Mouse (Mus musculus) embryo, embryonic 10.5 days (tissue): ENCODE measurements at regions not wholly inside any gene's neighbourhood (a gene's known extent, or its start where the extent isn't known, plus 50 kb on each side); places are given as distances from the start of the nearest gene placed in this dataset.

Source experiments
- DNase-seq: peaks from one replicate; pipeline ENCODE4 v3.0.0-alpha.2; 2015; ENCODE audit warnings: low spot score

- DNase-seq: no peak
Observed at GRCm38 (mm10) chr4:31714054-31714651, 249.7 kb upstream of the Map3k7 start.

GRCm38 (mm10) chr4:31723501-31723900, 240.4 kb upstream of the Map3k7 start:
- DNase-seq: no peak

- DNase-seq: no peak
Observed at GRCm38 (mm10) chr4:31724400-31724799, 239.5 kb upstream of the Map3k7 start.

GRCm38 (mm10) chr4:31727498-31728148, 236.3 kb upstream of the Map3k7 start:
- no peak for DNase-seq

GRCm38 (mm10) chr4:31728149-31728516, 235.8 kb upstream of the Map3k7 start:
- DNase-seq: no peak

GRCm38 (mm10) chr4:31743776-31744175, 220.1 kb upstream of the Map3k7 start:
- DNase-seq: no peak

GRCm38 (mm10) chr4:31744431-31744830, 219.5 kb upstream of the Map3k7 start:
- DNase-seq: no peak

- no peak for DNase-seq
Observed at GRCm38 (mm10) chr4:31753677-31754312, 210.1 kb upstream of the Map3k7 start.

GRCm38 (mm10) chr4:31757126-31757525, 206.8 kb upstream of the Map3k7 start:
- no peak for DNase-seq

GRCm38 (mm10) chr4:31760116-31760515, 203.8 kb upstream of the Map3k7 start:
- no peak for DNase-seq

GRCm38 (mm10) chr4:31762199-31762598, 201.7 kb upstream of the Map3k7 start:
- no peak for DNase-seq

GRCm38 (mm10) chr4:31768026-31768626, 195.8 kb upstream of the Map3k7 start:
- no peak for DNase-seq

- no peak for DNase-seq
Observed at GRCm38 (mm10) chr4:31769325-31769724, 194.6 kb upstream of the Map3k7 start.

- DNase-seq: peak; percentile 27
Observed at GRCm38 (mm10) chr4:31786284-31786683, 177.6 kb upstream of the Map3k7 start.

- no peak for DNase-seq
Observed at GRCm38 (mm10) chr4:31817574-31818240, 146.2 kb upstream of the Map3k7 start.

- no peak for DNase-seq
Observed at GRCm38 (mm10) chr4:31819521-31820259, 144.2 kb upstream of the Map3k7 start.

- peak; percentile 53 for DNase-seq
Observed at GRCm38 (mm10) chr4:31823574-31824348, 140.1 kb upstream of the Map3k7 start.

- DNase-seq: peak; percentile 47
Observed at GRCm38 (mm10) chr4:31824518-31825437, 139.1 kb upstream of the Map3k7 start.

GRCm38 (mm10) chr4:31825438-31825830, 138.5 kb upstream of the Map3k7 start:
- peak; percentile 42 for DNase-seq

GRCm38 (mm10) chr4:31826661-31827060, 137.2 kb upstream of the Map3k7 start:
- no peak for DNase-seq
